Mouse (Mus musculus) megakaryocyte, embryonic 14.5 days (primary cell): ENCODE measurements at regions not wholly inside any gene's neighbourhood (a gene's known extent, or its start where the extent isn't known, plus 50 kb on each side); places are given as distances from the start of the nearest gene placed in this dataset.

ENCODE experiments used
- FLI1 ChIP-seq: IDR thresholded peaks from 2 replicates; pipeline ENCODE4 v1.6.1; 2012; ENCODE audit warnings: low read length, inconsistent platforms, mixed read lengths
- GATA1 ChIP-seq: IDR thresholded peaks from 3 replicates; pipeline ENCODE4 v1.6.1; 2012; ENCODE audit warnings: mixed read lengths, low read length, inconsistent platforms, borderline replicate concordance

DNA sequence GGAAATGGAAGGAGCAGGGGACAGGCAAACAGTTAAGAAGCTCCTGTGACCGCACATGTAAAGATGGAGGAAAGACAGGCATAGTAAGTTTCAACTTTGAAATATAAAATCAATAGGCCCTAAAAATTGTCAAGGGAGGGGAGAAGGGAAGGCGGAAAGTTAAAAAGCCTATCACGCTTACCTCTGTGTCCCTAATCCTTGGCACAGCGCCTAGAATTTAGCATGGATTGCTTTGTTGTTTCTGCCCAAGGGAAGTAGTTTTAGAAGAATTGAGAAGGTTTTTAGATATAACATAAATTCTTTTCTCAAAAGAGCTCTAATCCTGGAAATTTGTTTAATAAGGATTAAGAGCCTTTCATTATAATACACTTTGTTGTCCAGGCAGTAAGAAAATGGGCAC is 300.6 kb upstream of the Epha4 start:
- TF ChIP-seq GATA1 (no peak), FLI1 (no peak)
